Mouse (Mus musculus) gastrocnemius, adult 18-20 months (tissue): ENCODE results near the gene Knop1. TPM values are rescaled to one million over a fixed set of nuclear protein-coding genes. Genes with fewer than 3 reads are reported as not detected.
A peak's percentile ranks its signal among the peaks of the same experiment; 100 is the strongest.

Source experiments
- DNase-seq: peaks from one replicate; pipeline ENCODE4 v3.0.0; 2021; ENCODE audit warnings: low spot score
- total RNA-seq, 2 experiments: library from RNA; stranded (reverse); gene quantifications; 2 replicates each; pipeline ENCODE4 v1.2.3; 2021

Gene Knop1
- total RNA-seq, 2 experiments from 2014 or later, result 25.3 to 25.8 TPM

GRCm38 (mm10) chr7:118849543-118850250 lies 6.4 kb downstream of the Knop1 start:
- DNase-seq, result no peak

DNA sequence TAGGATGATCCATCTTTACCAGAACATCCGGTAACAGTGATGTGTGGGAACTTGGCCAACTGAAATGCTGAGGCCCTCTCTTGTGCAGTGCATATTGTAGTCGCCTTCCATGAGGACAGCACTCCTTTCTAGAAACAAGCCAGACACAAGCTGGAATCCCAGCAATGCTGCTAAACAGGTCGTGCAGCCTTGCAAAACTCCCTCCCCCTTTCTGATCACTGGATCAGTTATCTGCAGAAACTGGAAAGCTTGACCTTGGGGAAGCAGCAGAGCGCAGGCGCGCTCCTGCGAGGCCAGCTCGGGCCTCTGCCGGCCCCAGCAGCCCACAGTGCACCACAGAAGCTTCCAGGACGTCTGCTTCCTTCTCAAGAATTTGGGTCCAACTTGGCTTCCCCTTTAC lies 7.3 kb downstream of the Knop1 start:
- no peak for DNase-seq

- no peak for DNase-seq
These were observed 9.7 kb downstream of the Knop1 start for GRCm38 (mm10) chr7:118846329-118846728.

DNA sequence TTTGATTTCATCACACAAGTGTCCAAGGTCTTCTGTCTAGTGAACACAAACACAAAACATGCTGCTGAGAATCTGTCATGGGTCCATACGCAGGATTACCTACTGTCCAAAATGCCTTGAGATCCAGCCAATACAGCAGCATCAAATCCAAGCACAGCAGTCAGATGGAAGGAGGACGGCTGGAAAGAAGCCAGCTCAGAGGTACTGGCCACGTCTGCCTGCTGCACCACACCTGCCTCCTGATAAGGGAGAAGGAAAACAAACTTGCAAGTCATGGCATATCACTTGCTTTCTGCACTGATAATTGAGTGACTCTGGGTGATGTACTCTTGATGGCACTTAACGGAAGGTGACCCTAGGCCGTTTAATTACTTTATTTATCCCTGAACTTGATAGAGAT lies 10.9 kb downstream of the Knop1 start:
- DNase-seq, result no peak

GRCm38 (mm10) chr7:118842938-118843337 lies 13.1 kb downstream of the Knop1 start:
- no peak for DNase-seq

- DNase-seq, result peak; percentile 61
These were observed 14.3 kb downstream of the Knop1 start for GRCm38 (mm10) chr7:118841796-118842195.

DNA sequence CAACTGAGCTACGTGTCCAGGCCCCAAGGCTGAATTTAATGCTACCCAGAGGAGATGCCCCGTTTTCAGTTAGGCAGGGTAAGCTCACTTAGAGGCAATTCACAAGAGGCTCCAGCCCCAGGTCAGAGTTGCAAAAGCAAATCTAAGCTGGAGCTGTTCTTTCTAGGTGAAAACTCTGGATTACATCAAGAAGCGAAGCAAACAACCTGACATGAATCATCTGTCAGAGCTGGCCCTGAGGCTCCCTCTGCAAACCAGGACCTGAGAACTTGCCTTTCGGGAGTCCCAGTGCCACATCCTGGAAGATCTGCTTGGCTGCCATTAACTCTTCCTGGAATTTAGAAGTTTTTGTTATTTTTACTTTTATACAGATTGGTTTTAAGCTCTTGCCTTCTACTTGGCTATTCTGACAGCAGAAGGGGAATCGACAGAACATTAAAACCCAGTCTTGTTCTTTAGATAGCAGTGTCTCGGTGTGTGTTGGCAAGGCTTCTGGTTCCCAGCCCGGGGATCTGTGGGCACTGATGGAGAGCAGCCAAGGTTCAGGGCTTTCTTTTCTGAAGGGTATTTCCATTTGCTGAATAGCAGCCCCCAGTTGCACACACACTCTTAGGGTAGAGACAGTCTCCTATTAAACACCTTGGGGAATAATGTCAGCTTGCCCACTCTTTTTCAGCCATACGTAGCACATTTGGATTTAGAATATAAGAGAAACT lies 14.9 kb downstream of the Knop1 start:
- no peak for DNase-seq

DNA sequence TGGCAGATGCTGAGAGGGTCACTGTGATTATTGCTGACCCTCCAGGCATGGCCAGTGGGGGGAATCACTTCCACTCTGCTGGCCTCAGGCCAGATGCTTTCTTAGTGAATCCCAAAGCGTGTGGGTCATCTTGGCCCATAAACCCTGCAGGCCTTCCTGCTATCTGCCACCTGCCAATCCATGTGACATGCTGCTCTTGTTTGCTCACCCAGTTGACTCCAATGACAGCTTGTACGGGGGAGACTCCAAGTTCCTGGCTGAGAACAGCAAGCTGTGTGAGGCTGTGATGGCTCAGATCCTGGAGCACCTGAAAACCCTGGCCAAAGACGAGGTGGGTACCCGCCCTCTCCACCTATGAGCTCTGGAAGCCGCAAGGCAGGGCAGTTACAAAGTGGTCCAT lies 18.2 kb downstream of the Knop1 start:
- DNase-seq, result no peak

DNA sequence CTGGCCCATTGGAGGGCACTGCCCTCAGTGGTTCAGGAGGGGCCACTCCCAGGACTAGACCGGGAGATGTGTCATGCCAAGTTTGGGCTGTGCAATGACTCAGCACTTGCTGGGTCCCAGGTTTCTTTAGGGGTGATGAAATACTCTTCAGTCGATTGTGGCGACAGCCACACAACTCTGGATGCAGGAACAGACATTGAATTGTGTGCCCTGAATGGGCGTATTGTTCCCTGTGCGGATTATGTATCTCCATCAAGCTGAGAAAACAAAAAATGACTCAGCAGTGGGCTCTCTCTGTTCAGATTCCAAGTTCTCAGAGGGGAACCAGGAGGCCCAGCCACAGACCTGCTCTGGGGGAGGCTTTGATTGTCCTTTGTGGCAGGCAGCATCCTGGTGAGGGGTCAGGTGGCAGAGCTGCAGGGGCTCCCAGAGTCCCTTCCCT lies 28.1 kb downstream of the Knop1 start:
- no peak for DNase-seq

GRCm38 (mm10) chr7:118824451-118824850 lies 31.6 kb downstream of the Knop1 start:
- DNase-seq, result no peak

DNA sequence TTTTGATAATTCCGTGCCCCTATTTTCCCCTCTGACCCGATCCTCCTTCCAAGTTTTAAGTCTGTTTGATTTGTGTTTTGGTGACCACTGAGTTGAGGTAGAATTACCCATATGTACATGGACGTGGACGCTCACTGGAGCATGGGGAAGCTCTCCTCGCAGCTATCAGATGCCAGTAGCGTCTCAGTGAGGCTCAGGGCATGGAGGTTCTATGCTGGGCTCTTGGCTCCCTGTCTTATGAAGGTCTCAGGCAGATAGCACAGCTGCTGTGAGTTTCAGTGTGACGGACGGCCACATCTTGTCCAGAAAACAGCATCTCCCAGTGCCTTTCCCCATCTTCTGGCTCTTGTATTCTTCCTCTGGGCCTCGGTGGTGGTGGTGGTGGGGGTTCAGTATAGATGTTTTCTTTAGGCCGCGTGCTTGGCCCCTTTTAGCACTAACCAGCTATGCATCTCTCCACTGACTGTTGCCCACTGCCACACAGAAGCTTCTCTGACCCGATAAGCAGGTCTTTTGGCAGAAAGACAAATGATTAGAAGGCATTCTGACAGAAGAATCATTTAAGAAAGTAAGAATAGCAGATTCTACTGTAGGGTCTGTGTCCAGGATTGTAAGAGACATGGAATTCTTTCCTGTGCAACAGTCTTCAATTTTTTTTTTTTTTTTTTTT lies 34.0 kb downstream of the Knop1 start:
- no peak for DNase-seq

DNA sequence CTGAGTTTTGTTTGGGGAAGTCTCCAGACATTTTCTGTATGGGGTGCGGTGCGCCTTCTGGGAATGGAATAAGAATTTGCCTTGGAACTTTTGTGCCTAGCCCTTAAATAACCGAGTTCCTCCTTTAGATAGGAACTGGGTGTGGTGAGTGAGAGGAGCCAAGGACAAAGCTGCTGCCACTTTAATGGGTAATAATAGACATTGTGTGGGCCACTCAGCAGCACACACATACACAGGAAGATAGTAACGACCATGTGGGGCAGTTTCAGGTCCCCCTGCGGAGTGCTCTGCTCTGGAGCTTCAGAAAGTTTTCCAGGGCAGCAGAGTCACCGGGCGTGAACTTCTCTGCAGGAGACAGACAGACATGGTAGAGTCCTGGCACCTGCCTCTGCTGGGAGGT lies 34.7 kb downstream of the Knop1 start:
- DNase-seq, result peak; percentile 47

- DNase-seq, result no peak
These were observed 36.4 kb downstream of the Knop1 start for GRCm38 (mm10) chr7:118819666-118820065.

- DNase-seq, result no peak
These were observed 38.3 kb downstream of the Knop1 start for GRCm38 (mm10) chr7:118817741-118818140.

DNA sequence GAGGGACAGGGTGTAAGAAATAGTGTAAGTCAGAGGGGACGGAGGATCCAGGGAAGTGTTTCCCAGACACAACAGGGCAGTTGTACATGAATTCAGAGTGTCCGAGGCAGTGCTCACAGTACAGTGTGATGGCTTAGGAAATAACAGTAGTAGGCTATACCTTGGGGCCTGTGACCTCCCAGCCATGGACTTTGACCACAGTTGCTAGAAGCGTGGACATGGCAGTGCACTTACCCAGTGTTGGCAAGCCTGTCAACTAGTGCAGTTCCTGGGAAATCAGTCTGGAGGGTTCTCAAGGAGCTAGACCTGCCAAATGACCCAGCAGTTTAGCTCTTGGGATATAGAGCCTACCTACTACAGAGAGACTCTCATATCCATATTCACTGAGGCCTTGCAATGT lies 39.8 kb downstream of the Knop1 start:
- no peak for DNase-seq

GRCm38 (mm10) chr7:118813592-118813991 lies 42.5 kb downstream of the Knop1 start:
- DNase-seq, result no peak

- DNase-seq, result peak; percentile 13
These were observed 44.5 kb downstream of the Knop1 start for GRCm38 (mm10) chr7:118811407-118812106.

DNA sequence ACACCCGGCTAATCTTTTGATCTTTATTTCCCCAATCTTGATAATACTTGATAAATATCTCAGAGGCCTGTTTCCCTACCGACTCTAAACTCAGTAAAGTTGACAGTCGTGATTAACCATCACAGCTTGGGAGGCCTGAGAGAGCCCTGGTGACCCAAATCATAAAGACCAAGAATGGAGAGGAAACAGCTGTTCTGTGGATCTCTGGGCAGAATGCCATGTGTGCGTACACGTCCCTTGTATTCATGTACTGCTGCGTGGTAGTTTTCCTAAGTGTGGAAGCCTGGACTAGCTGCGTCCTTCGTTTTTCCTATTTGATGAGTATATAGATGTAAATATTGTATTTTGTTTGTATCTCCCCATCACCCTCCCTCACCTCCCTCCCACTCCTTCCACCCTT lies 48.2 kb downstream of the Knop1 start:
- no peak for DNase-seq

- no peak for DNase-seq
These were observed 49.2 kb downstream of the Knop1 start for GRCm38 (mm10) chr7:118806631-118807411.

DNA sequence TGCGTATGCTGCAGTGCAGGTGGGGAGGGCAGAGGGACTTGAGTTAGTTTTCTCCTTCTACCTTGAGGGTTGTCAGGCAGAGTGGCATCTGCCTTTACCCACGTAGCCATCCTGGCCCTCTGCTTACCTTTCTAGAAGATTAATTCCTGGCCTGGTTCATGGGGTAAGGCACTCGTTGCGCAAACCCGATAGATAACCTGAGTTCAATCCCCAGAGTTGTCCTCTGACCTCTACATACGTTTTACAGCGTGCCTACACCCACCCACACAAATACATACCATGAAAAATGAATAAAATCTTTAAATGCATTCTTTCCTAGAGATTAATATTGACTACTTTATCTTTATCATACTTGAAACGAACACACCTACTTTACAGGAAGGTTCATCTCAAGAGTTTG lies 52.6 kb downstream of the Knop1 start:
- DNase-seq, result no peak

DNA sequence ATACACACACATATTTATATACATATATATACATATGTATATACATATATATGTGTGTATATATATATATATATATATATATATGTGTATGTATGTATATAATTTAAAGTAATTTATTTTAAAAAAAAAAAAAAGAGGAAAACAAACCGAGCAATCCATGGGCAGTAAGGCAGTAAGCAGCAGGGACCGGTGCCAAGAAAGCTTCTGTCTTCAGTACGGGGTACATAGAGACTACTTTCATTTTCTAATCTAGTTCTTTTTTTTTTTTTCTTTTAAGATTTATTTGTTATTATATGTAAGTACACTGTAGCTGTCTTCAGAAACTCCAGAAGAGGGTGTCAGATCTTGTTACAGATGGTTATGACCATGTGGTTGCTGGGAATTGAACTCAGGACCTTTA lies 54.3 kb downstream of the Knop1 start:
- no peak for DNase-seq
